Mouse (Mus musculus) ES-Bruce4 (cell line): ENCODE measurements around the gene Mtus2. TPM values are rescaled to one million over a fixed set of nuclear protein-coding genes. Genes with fewer than 3 reads are reported as not detected.

Source experiments
- H3K27ac ChIP-seq: 2 replicates; pipeline ENCODE4 v1.5.1; 2012; ENCODE audit warnings: low read length, inconsistent platforms; ENCODE audit not compliant: insufficient read depth
- H3K27me3 ChIP-seq: 2 replicates; pipeline ENCODE4 v1.6.1; 2012; ENCODE audit warnings: mild to moderate bottlenecking, low read length, inconsistent platforms; ENCODE audit not compliant: control insufficient read depth, poor library complexity, insufficient read depth, severe bottlenecking
- H3K36me3 ChIP-seq: 2 replicates; pipeline ENCODE4 v1.6.1; 2012; ENCODE audit warnings: inconsistent platforms, mild to moderate bottlenecking, low read length, moderate library complexity; ENCODE audit not compliant: control insufficient read depth, poor library complexity, insufficient read depth, severe bottlenecking
- H3K4me1 ChIP-seq: one replicate; pipeline ENCODE4 v1.8.1; 2011; ENCODE audit warnings: low read length; ENCODE audit not compliant: control insufficient read depth, insufficient read depth
- H3K4me3 ChIP-seq: 2 replicates; pipeline ENCODE4 v1.5.1; 2011; ENCODE audit warnings: low read depth, mild to moderate bottlenecking, low read length
- H3K9ac ChIP-seq: 2 replicates; pipeline ENCODE4 v1.6.1; 2012; ENCODE audit warnings: low read depth, mild to moderate bottlenecking, inconsistent platforms; ENCODE audit not compliant: poor library complexity, severe bottlenecking
- H3K9me3 ChIP-seq: replicated peaks from 2 replicates; pipeline ENCODE4 v1.6.1; 2012; ENCODE audit warnings: mild to moderate bottlenecking, low read length, inconsistent platforms; ENCODE audit not compliant: control insufficient read depth, poor library complexity, insufficient read depth, severe bottlenecking
- CTCF ChIP-seq: IDR thresholded peaks from one replicate; pipeline ENCODE4 v1.8.1; 2011; ENCODE audit warnings: low read depth, low read length
- EP300 ChIP-seq: IDR thresholded peaks from 2 replicates; pipeline ENCODE4 v1.6.1; 2011; ENCODE audit warnings: low read depth, low read length; ENCODE audit not compliant: insufficient read depth
- POLR2A ChIP-seq: IDR thresholded peaks from one replicate; pipeline ENCODE4 v1.8.1; 2011; ENCODE audit warnings: low read length; ENCODE audit not compliant: insufficient read depth
- polyA plus RNA-seq: library from polyadenylated mRNA; stranded (reverse); fragments of >200 nt; gene quantifications from 2 replicates; pipeline ENCODE4 v1.2.4, GENCODE M21; 2011; ENCODE audit warnings: low read depth; ENCODE audit not compliant: missing spikeins, insufficient read depth, insufficient read length

The Mtus2 gene
- polyA plus RNA-seq, 1 experiment: 2.4 TPM

GRCm38 (mm10) chr5:147955671-147956070 lies 1.4 kb upstream of the Mtus2 start:
- no peak for TF ChIP-seq CTCF
- no peak for TF ChIP-seq POLR2A
- TF ChIP-seq EP300: no peak
- Histone ChIP-seq H3K9ac (no peak overlapping the region), H3K27me3 (no peaks in the 10 kb centered on the region), H3K4me3 (no peak overlapping the region), H3K9me3 (no peaks in the 10 kb centered on the region), H3K27ac (no peak overlapping the region), H3K36me3 (no peaks in the 10 kb centered on the region), H3K4me1 (peaks cover 2% of the 10 kb centered on the region)

DNA sequence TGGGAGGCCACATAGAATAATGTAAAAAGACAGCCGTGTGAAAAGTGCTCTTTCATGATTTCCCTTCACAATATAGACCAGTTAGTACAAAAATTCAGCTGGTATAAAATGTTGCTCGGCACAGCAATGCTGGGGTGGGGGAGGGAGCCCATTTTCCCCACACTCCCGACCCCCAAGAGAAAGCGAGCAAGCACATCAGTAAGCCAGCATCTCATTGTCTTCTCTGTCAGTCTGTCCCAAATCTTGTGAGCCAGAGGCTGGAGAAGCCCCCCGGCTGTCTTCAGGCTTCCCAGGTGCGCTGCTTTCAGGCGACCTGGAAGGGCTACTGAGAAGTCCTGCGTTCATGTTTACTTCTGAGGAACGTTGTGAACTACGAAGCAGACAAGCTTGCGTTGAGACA lies 699 bp upstream of the Mtus2 start:
- H3K4me1 ChIP-seq: peaks cover 2% of the 10 kb centered on the region
- peak overlapping the region; percentile 35; the same call in 1 of the 2 replicates for H3K4me3 ChIP-seq
- no peak overlapping the region for H3K27ac ChIP-seq
- no peaks in the 10 kb centered on the region for H3K9me3 ChIP-seq
- H3K36me3 ChIP-seq: no peaks in the 10 kb centered on the region
- no peaks in the 10 kb centered on the region for H3K27me3 ChIP-seq
- H3K9ac ChIP-seq: peak overlapping the region; percentile 54; the same call in 1 of the 2 replicates
- TF ChIP-seq CTCF: no peak
- TF ChIP-seq POLR2A: no peak
- no peak for TF ChIP-seq EP300

GRCm38 (mm10) chr5:147957592-147958271 lies 612 bp downstream of the Mtus2 start:
- no peak for TF ChIP-seq CTCF
- no peak for TF ChIP-seq EP300
- no peak for TF ChIP-seq POLR2A
- H3K4me1 ChIP-seq: peaks cover 2% of the 10 kb centered on the region
- peak overlapping the region; percentile 54 for H3K9ac ChIP-seq
- no peaks in the 10 kb centered on the region for H3K9me3 ChIP-seq
- peak overlapping the region; percentile 79 for H3K4me3 ChIP-seq
- H3K36me3 ChIP-seq: no peaks in the 10 kb centered on the region
- H3K27ac ChIP-seq: no peak overlapping the region
- H3K27me3 ChIP-seq: no peaks in the 10 kb centered on the region

GRCm38 (mm10) chr5:147958552-147958951 lies 1.4 kb downstream of the Mtus2 start:
- Histone ChIP-seq H3K27me3 (no peaks in the 10 kb centered on the region), H3K4me3 (no peak overlapping the region), H3K9me3 (no peaks in the 10 kb centered on the region), H3K4me1 (peaks cover 2% of the 10 kb centered on the region), H3K27ac (no peak overlapping the region), H3K9ac (no peak overlapping the region), H3K36me3 (no peaks in the 10 kb centered on the region)
- TF ChIP-seq POLR2A (no peak), CTCF (no peak), EP300 (no peak)

DNA sequence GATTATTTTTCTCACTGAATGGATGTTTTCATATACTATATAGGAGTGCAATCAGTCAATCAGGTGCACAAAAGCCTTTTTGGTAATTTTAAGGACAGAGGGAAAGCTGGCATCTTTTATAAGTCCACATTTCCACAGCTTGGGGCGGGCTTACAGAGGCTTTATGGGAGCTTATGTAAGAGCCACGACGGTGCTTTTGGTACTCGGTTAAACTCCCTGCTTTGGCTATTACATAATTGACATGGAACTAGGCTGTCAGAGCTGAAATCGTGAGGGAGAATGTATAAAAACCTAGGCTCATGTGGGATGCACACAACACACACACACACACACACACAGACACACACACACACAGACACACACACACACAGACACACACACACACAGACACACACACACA lies 2.0 kb downstream of the Mtus2 start:
- H3K27ac ChIP-seq: no peak overlapping the region
- no peaks in the 10 kb centered on the region for H3K36me3 ChIP-seq
- TF ChIP-seq CTCF: no peak
- TF ChIP-seq EP300: no peak
- no peak for TF ChIP-seq POLR2A
- H3K4me1 ChIP-seq: peaks cover 2% of the 10 kb centered on the region
- no peaks in the 10 kb centered on the region for H3K9me3 ChIP-seq
- H3K27me3 ChIP-seq: no peaks in the 10 kb centered on the region
- no peak overlapping the region for H3K4me3 ChIP-seq
- no peak overlapping the region for H3K9ac ChIP-seq

- H3K27ac ChIP-seq: no peak overlapping the region
Measured at GRCm38 (mm10) chr5:147960793-147961192, 3.7 kb downstream of the Mtus2 start.

More at GRCm38 (mm10) chr5:147960793-147961192, 3.7 kb downstream of the Mtus2 start:
- Histone ChIP-seq H3K4me3 (no peak overlapping the region), H3K36me3 (no peaks in the 10 kb centered on the region), H3K9me3 (no peaks in the 10 kb centered on the region), H3K4me1 (peaks cover 2% of the 10 kb centered on the region), H3K27me3 (no peaks in the 10 kb centered on the region), H3K9ac (no peak overlapping the region)
- TF ChIP-seq POLR2A: no peak
- no peak for TF ChIP-seq EP300
- peak; percentile 37 for TF ChIP-seq CTCF
